Mouse (Mus musculus) cerebellum, postnatal 36 days (tissue): ENCODE measurements around the gene Scnn1b.

Experiments used
- DNase-seq, 2 experiments: peaks; one replicate each; pipeline ENCODE4 v3.0.0; 2021 to 2022; ENCODE audit warnings: mixed read lengths in 2 of 2

Gene Scnn1b

GRCm38 (mm10) chr7:121924361-121924760 lies 59.5 kb downstream of the Scnn1b start:
- DNase-seq = no peak

GRCm38 (mm10) chr7:121927882-121928281 lies 63.0 kb downstream of the Scnn1b start:
- DNase-seq = no peak

GRCm38 (mm10) chr7:121931246-121931645 lies 66.4 kb downstream of the Scnn1b start:
- DNase-seq = peak; percentile 69 to 72

- DNase-seq = no peak
Measured at GRCm38 (mm10) chr7:121933675-121934074, 68.8 kb downstream of the Scnn1b start.

GRCm38 (mm10) chr7:121934346-121934745 lies 69.5 kb downstream of the Scnn1b start:
- no peak for DNase-seq

GRCm38 (mm10) chr7:121935906-121936794 lies 71.3 kb downstream of the Scnn1b start:
- no peak for DNase-seq

- DNase-seq = peak; percentile 87 to 90
Measured at GRCm38 (mm10) chr7:121936861-121937630, 72.2 kb downstream of the Scnn1b start.

- DNase-seq = peak in 1 of 2 experiments; percentile 33
Measured at GRCm38 (mm10) chr7:121938124-121938891, 73.5 kb downstream of the Scnn1b start.

- DNase-seq = peak in 1 of 2 experiments; percentile 40
Measured at GRCm38 (mm10) chr7:121939244-121939643, 74.4 kb downstream of the Scnn1b start.

GRCm38 (mm10) chr7:121939729-121940128 lies 74.9 kb downstream of the Scnn1b start:
- DNase-seq = peak; percentile 87 to 89

- DNase-seq = no peak
Measured at GRCm38 (mm10) chr7:121941016-121941415, 76.2 kb downstream of the Scnn1b start.

GRCm38 (mm10) chr7:121941640-121942039 lies 76.8 kb downstream of the Scnn1b start:
- DNase-seq = no peak

- no peak for DNase-seq
Measured at GRCm38 (mm10) chr7:121942371-121942770, 77.5 kb downstream of the Scnn1b start.

- peak; percentile 49 to 61 for DNase-seq
Measured at GRCm38 (mm10) chr7:121946196-121946595, 81.4 kb downstream of the Scnn1b start.

GRCm38 (mm10) chr7:121947513-121947912 lies 82.7 kb downstream of the Scnn1b start:
- no peak for DNase-seq

GRCm38 (mm10) chr7:121954891-121955669 lies 90.2 kb downstream of the Scnn1b start:
- DNase-seq = no peak

GRCm38 (mm10) chr7:121955802-121956201 lies 91.0 kb downstream of the Scnn1b start:
- no peak for DNase-seq

GRCm38 (mm10) chr7:121961913-121962570 lies 97.2 kb downstream of the Scnn1b start:
- DNase-seq = no peak

- no peak for DNase-seq
Measured at GRCm38 (mm10) chr7:121962571-121962959, 97.7 kb downstream of the Scnn1b start.

GRCm38 (mm10) chr7:121963883-121964398 lies 99.1 kb downstream of the Scnn1b start:
- peak; percentile 45 to 73 for DNase-seq

GRCm38 (mm10) chr7:121966169-121966568 lies 101.3 kb downstream of the Scnn1b start:
- DNase-seq = no peak
